Mouse (Mus musculus) skeletal muscle tissue, adult 2 months (tissue): ENCODE results near the gene Adrb1.
A peak's percentile ranks its signal among the peaks of the same experiment; 100 is the strongest.

Source experiments
- DNase-seq: peaks from one replicate; pipeline ENCODE4 v3.0.0-alpha.2; 2012; ENCODE audit warnings: low read depth, low spot score

The Adrb1 gene

GRCm38 (mm10) chr19:56703238-56704097, 18.5 kb upstream of the Adrb1 start:
- no peak for DNase-seq

- DNase-seq: no peak
Observed at GRCm38 (mm10) chr19:56705026-56705675, 16.8 kb upstream of the Adrb1 start.

- no peak for DNase-seq
Observed at GRCm38 (mm10) chr19:56708794-56709193, 13.2 kb upstream of the Adrb1 start.

GRCm38 (mm10) chr19:56710131-56710905, 11.7 kb upstream of the Adrb1 start:
- no peak for DNase-seq

GRCm38 (mm10) chr19:56713613-56714012, 8.4 kb upstream of the Adrb1 start:
- no peak for DNase-seq

- no peak for DNase-seq
Observed at GRCm38 (mm10) chr19:56714661-56715170, 7.3 kb upstream of the Adrb1 start.

- no peak for DNase-seq
Observed at GRCm38 (mm10) chr19:56718046-56718445, 4.0 kb upstream of the Adrb1 start.

GRCm38 (mm10) chr19:56720882-56721281, 1.1 kb upstream of the Adrb1 start:
- DNase-seq: no peak

GRCm38 (mm10) chr19:56722291-56722707, 300 bp downstream of the Adrb1 start:
- DNase-seq: no peak

GRCm38 (mm10) chr19:56722711-56723330, 822 bp downstream of the Adrb1 start:
- no peak for DNase-seq

GRCm38 (mm10) chr19:56723331-56724125, 1.5 kb downstream of the Adrb1 start:
- no peak for DNase-seq

- DNase-seq: no peak
Observed at GRCm38 (mm10) chr19:56724126-56724597, 2.2 kb downstream of the Adrb1 start.

GRCm38 (mm10) chr19:56727170-56727877, 5.3 kb downstream of the Adrb1 start:
- DNase-seq: no peak

- DNase-seq: no peak
Observed at GRCm38 (mm10) chr19:56734033-56734572, 12.1 kb downstream of the Adrb1 start.

GRCm38 (mm10) chr19:56735747-56736146, 13.7 kb downstream of the Adrb1 start:
- no peak for DNase-seq

GRCm38 (mm10) chr19:56736287-56736686, 14.3 kb downstream of the Adrb1 start:
- DNase-seq: peak; percentile 37

GRCm38 (mm10) chr19:56745061-56745460, 23.1 kb downstream of the Adrb1 start:
- no peak for DNase-seq

GRCm38 (mm10) chr19:56745528-56745927, 23.5 kb downstream of the Adrb1 start:
- DNase-seq: no peak

- no peak for DNase-seq
Observed at GRCm38 (mm10) chr19:56746618-56747017, 24.6 kb downstream of the Adrb1 start.

- DNase-seq: no peak
Observed at GRCm38 (mm10) chr19:56747878-56748277, 25.9 kb downstream of the Adrb1 start.
